Mouse (Mus musculus) adrenal gland, adult (tissue): ENCODE measurements around the gene Wdr12.
"Not testable (repeated sequence)": the region's sequence is repeated elsewhere in the genome, so short reads cannot be mapped to it uniquely, and the experiment has no call there.

ENCODE experiments used
- DNase-seq, 2 experiments: peaks; one replicate each; pipeline ENCODE4 v3.0.0; 2022 to 2023; ENCODE audit warnings: low spot score in 1 of 2; ENCODE audit not compliant: inconsistent age in 2 of 2

The Wdr12 gene

DNA sequence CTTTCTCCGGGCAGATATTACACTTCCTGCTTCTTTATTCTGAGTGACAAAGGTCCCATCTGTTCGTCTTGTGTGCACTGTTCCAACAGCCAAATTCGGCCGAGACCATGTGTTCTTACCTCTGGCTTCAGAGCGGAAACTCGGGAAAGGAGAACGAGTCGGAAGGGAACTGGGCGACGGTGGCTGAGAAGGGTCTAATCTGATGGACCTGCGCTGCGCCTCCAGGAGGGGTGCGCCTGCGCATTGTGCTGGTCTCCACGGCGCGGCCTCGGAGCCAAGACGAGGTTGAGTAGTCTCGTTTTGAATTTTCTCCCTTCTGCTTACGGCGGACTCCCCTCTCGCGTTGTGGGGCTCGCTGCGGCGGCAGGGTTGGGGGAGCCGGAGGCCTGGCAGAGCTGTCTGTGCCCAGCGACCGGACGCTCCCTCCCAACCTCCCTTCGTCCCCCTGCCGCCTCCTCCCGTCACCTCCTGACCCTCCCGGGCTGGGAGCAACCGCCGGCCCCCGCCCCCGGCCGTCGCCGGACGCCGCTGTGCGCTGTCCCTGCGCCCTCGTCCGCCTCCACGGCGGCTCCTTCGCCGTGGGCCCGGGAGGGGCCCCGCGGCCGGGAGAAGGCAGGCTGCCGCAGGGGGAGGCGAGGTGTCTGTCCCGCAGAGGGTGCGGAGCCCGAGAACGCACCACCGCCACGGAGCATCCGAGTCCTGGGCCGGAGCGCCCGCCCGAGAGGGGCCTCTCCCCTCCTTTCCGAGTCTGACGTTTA lies at the start of gene Wdr12, which contains the start of gene Carf:
Gene Wdr12 (minus strand): TSS at position 622 of the 758 bp plus-strand sequence.
Gene Carf (plus strand): TSS at position 224 of the 758 bp plus-strand sequence.
- peak; percentile 97 to 99 for DNase-seq

GRCm38 (mm10) chr1:60137346-60137745 lies 38.9 kb upstream of the Wdr12 start:
- no peak for DNase-seq

GRCm38 (mm10) chr1:60117721-60118455 lies 19.4 kb upstream of the Wdr12 start:
- peak; percentile 26 to 69 for DNase-seq

- no peak for DNase-seq
Observed at GRCm38 (mm10) chr1:60104582-60104981, 6.1 kb upstream of the Wdr12 start.

- peak; percentile 7 to 59 for DNase-seq
Observed at GRCm38 (mm10) chr1:60098839-60099238, 394 bp upstream of the Wdr12 start.

- peak; percentile 70 to 91 for DNase-seq
Observed at GRCm38 (mm10) chr1:60097277-60098023, 995 bp downstream of the Wdr12 start.

- peak; percentile 9 to 43 for DNase-seq
Observed at GRCm38 (mm10) chr1:60096572-60097276, 1.7 kb downstream of the Wdr12 start.

DNA sequence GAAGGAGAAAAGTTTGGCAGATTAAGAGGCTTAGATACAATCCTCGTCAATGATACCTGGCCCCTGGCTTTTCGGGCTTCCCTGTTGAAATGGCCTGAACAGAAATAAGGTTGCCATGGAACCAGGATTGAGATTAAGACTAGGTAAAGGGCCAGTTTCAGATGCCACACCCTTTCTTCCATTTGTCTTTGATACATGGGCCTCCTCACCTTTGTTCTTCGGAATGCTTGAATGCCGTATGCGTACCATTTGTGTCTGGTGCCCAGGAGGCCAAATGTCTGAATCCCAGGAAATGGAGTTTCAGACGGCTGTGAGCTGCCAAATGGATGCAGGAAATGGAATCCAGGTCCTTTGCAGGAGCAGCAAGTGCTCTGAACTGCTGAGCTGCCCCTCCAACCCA lies 22.0 kb downstream of the Wdr12 start:
- DNase-seq, result no peak

DNA sequence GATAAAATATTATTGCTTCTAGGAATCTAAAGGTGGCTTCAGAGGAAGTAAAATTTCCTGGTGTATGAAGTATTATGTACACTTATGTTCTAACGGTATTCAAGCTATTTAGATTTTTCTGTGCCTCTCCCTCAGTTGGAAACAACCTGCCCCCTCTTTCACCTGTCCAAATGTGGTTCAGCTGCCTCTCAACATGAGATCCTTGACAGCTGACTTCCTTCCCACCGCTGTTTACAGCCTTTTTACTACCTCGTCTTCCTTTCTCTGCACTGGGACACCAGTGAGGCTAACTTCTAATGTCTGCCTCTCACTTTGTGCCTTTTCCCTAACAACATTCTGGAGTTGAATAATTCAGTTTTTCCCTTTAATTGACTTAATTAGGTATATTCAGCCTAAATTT lies 22.9 kb downstream of the Wdr12 start:
- no peak for DNase-seq

- DNase-seq, result no peak
Observed at GRCm38 (mm10) chr1:60074935-60075334, 23.5 kb downstream of the Wdr12 start.

DNA sequence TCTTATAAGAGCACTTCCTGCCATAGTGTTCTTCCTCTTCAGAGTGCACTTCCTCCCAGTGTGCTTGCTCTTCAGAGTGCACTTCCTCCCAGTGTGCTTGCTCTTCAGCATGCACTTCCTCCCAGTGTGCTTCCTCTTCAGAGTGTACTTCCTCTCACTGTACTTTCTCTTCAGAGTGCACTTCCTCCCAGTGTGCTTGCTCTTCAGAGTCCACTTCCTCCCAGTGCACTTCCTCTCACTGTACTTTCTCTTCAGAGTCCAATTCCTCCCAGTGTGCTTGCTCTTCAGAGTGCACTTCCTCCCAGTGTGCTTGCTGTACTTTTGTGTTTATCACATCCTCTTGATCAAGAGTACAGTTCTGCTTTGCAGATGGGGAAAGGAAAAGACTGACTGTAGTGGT lies 27.7 kb downstream of the Wdr12 start:
- DNase-seq, result not testable (repeated sequence)

DNA sequence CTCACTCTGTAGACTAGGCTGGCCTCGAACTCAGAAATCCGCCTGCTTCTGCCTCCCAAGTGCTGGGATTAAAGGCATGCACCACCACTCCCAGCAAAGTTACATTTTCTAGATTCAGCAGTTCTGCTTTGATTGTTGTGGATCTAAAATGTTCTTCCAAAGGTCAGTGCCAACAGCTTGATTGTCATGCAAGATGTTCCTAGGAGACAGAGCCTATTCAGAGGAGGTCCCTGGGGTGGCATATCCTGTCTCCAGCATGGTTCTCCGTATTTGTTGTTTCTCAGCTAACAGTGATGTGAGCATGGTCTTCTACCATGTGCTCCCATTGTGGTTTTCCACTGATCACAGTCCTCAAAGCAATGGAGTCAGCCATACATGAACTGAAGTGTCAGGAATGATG lies 42.1 kb downstream of the Wdr12 start:
- DNase-seq, result no peak

GRCm38 (mm10) chr1:60054659-60055058 lies 43.8 kb downstream of the Wdr12 start:
- peak in 1 of 2 experiments; percentile 27 for DNase-seq

- not testable (repeated sequence) for DNase-seq
Observed at GRCm38 (mm10) chr1:60047481-60047880, 51.0 kb downstream of the Wdr12 start.

DNA sequence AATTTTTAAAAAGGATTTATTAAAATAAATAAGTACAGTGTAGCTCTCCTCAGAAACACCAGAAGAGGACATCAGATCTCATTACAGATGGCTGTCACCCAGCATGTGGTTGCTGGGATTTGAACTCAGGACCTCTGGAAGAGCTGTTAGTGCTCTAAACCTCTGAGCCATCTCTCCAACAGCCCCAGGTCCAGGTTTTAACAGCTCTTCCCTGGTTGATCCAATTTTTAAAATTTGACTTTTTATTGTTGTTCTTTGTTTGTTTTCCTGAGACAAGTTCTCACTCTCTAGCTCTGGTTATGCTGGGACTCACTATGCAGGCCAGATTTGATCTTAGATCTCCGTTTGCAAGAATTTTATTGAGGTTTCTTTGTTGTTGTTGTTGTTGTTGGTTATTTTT lies 53.9 kb downstream of the Wdr12 start:
- no peak for DNase-seq

DNA sequence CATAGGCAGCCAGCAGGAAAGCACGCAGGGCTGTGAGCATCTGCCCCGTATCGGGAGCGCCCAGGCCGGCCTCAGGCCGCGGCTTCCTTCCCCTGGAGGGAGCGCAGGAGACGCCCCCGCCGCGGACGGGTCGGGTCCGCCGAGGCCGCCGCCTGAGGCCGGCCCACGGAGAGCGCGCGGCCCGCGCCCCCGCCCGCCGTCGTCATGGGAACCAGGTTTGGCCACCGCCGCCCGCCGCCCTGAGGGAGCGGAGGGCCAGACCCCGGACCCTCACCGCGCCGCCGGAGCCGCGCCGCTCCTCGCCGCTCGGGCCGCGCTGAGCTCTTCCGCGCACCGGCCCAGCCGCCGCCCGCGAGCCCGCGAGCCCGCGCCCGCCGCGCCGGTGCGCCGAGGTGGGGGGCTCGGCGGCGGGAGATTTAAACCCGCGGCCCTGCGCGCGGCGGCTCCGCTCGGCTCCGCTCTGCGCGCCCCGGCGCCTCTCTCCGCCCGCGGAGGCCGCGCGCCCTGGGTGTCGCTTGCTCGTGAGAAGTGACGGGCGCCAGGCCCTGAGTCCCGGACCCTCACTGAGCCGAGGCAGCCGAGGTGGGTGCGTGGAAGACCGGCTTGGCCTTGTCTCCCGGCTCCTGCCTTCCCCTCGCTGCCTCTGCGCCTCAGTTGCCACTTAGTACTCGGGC lies 55.5 kb downstream of the Wdr12 start, which contains the start of gene Ica1l:
Gene Ica1l (minus strand): TSS at position 389 of the 674 bp plus-strand sequence.
- DNase-seq, result peak; percentile 56 to 73

DNA sequence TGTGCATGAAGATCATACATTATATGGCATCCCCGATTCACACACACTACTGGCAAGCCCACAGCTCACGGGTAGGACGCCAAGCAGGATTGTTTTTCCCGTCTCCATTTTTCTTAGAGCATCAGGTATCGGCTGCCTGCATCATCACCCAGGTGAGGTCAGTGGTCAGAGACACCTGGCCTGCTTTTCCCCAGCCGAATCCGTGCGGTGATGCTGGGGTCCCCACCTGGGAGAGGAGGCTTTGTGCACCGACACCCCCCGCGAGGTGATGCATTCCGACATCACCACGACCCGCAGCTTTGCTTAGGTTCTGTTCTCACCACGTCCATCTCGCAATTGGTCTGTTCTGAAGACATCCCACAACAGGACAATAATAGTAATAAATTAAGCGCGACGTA lies 56.0 kb downstream of the Wdr12 start:
- peak in 1 of 2 experiments; percentile 13 for DNase-seq

DNA sequence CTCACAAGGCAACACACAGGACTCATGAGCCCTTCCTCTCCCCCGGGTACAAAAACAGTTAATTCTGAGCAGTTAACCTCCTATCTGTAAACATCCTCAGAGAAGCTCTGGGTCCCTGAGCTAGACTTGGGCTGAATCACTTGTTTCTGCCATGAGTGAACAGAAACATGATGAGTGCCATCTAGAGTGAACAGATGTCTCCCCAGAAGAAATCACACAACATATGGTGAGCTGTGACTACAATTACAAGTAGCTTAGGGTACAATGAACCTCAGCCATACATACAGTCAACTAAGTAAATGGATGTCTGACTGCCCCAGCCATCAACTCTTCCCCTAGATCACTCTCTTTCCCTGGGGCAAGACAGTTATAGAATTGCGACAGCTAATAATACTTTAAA lies 63.4 kb downstream of the Wdr12 start:
- DNase-seq, result no peak
